Mouse (Mus musculus): Measurements from ENCODE around the gene Ubald1.

Gene Ubald1

GRCm38 (mm10) chr16:4898881-4899280 is 18.8 kb upstream of the Ubald1 start:
- peak; percentile 34 for DNase-seq (ENCODE audit: low spot score)

- DNase-seq (ENCODE audit: low spot score), result no peak
Measured at GRCm38 (mm10) chr16:4897146-4897730, 17.1 kb upstream of the Ubald1 start.

DNA sequence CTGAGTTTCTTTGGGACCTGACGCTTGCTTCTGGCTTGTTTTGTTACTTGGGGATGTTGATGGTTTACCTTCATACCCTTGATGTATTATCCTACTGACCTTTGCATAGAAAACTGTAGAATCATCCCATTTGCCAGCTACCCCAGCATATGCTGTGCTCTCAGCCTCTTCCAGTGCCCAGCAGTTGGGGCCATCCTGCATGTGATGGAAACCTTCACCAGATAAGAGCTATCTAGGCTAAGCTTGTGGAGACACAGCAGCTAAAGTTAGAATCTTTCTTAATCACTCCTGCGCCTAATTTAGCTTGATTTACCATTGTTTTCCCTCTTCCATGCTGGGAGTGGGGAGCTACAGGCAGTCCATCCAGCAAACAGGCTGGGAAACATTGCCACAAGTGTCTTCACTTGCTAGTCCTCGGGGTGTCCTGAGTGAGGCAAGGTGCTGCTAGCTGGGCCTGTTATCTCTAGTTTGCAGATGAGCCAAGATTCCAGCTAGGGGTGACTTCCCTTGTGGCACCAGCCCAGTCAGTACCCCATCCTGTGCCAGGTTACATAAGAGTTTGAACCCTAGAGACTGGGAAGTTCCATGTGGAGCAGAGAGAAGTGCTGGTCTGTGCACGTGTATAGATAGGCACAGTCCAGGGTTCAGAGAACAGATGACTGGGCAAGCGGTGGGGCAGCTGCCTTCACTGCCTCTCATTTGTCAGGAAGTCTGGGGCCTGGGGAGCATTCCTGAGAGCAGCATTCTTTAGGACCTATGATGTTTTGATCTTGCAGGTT is 16.3 kb upstream of the Ubald1 start:
- DNase-seq (ENCODE audit: low spot score), result no peak

DNA sequence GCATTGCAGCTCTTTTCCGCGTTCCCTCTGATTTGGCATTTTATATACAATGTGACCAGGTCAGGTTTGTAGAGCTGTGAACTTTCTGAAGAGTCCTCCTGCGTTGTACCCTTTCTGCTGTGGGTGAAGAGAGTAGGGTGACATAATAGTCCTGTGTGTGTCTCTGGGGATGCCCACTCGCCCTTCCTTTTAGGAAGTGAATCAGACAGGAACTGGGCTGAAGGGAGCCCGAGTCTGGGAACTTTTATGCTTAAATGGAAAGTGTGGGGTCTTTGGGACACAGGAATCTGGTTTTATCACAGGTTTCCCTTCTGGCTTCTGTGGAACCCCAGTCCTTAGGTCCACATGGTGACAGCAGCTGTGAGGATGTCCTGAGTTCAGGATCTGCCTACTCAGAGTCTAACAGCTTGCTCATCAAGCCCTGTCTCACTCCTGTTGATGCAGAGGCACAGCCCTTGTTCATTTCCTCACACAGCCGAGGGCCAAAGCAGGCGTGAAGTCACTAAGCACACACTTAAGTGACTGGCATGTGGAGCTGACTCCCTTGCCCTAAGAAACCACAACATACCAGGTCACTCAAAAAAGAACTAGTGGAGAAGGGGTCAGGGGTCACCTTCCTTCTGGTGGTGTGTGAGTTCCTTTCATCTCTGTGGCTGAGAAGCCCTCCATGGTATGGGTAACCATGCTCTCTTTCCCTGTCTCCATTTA is 14.2 kb upstream of the Ubald1 start:
- no peak for DNase-seq (ENCODE audit: low spot score)

- DNase-seq (ENCODE audit: low spot score), result no peak
Measured at GRCm38 (mm10) chr16:4892171-4892570, 12.1 kb upstream of the Ubald1 start.

- no peak for DNase-seq (ENCODE audit: low spot score)
Measured at GRCm38 (mm10) chr16:4890201-4890709, 10.1 kb upstream of the Ubald1 start.

DNA sequence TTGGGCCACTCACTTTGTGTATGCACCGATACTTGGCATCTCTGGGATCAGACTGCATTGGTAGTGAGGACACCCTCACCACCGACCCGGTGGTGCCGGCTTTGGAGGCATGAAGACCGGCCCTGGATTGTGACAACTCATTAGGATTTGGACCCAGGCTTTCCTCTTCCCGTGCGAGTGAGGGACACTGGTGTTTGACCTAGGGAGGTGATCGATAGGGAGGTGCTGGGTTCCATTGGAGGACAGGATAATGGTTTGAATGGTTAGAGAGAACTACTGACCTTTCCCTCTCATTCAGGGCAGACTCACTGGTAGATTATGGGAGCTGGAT is 6.5 kb upstream of the Ubald1 start:
- no peak for DNase-seq (ENCODE audit: low spot score)

DNA sequence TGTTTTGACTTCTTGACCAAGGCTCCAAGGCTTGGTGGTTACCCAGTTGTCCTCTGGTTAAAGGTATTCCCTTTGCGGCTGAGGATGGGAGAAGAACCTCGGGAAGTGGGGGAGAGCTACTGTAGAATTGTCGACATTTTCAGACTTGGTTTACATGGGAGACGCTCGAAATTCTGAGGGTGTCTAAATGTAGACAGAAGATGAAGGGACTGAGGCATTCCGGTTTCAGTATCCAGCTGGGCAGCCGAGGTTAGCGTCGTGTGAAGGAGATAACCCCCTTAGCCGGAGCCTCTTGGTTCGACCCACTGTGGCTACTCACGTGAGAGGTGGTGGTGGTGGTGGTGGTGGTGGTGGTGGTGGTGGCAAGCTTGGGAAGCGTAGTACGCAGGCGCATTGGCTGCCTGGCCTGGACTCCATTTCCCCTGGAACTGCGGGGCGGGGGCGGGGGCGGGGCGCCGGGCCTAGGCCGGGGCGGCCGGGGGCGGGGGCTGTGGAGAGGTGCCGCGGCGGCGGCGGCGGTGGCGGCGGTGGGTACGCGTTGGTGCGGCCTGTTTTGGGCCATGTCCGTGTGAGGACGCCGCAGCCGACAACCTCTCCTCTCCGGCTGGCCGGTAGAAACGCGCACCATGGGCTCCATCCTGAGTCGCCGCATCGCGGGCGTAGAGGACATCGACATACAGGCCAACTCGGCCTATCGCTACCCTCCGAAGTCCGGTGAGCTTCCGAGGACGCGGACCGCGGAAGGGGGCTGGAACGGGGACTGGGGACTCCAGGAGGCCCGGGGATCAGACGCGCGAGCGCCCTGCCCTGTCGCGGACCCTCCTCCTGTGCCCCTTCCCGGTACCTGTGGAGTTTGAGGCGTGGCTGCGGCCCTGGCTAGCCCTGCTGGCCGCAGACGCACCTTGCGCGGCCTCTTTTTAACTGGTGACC is 5.9 kb upstream of the Ubald1 start, which contains the start of gene Mgrn1:
Gene Mgrn1 (plus strand): TSS at position 490 of the 930 bp plus-strand sequence.
- peak; percentile 55 for DNase-seq (ENCODE audit: low spot score)

DNA sequence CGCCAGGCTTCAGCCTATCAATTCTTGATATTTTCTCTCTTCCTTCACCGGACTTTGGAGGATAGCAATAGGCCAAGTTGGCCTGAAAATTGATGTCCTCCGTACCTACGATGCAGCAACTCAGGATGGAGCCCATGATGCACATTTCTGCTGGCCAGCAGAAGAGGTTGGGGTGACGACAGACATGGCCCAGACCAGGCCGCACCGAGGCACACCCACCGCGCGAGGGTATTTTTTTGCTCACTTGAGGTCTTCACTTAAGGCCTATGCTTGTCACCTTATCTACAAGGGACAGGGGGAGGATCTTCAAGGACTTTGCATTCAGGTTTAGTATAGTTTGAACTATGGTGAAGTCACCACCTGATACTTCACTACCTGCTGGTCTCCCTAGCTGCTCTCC is 4.8 kb upstream of the Ubald1 start:
- no peak for DNase-seq (ENCODE audit: low spot score)

GRCm38 (mm10) chr16:4881400-4882351 is 1.6 kb upstream of the Ubald1 start:
- DNase-seq (ENCODE audit: low spot score), result no peak

GRCm38 (mm10) chr16:4879708-4880124 is 399 bp downstream of the Ubald1 start:
- DNase-seq (ENCODE audit: low spot score), result peak; percentile 80

- peak; percentile 34 for DNase-seq (ENCODE audit: low spot score)
Measured at GRCm38 (mm10) chr16:4879101-4879707, 911 bp downstream of the Ubald1 start.

DNA sequence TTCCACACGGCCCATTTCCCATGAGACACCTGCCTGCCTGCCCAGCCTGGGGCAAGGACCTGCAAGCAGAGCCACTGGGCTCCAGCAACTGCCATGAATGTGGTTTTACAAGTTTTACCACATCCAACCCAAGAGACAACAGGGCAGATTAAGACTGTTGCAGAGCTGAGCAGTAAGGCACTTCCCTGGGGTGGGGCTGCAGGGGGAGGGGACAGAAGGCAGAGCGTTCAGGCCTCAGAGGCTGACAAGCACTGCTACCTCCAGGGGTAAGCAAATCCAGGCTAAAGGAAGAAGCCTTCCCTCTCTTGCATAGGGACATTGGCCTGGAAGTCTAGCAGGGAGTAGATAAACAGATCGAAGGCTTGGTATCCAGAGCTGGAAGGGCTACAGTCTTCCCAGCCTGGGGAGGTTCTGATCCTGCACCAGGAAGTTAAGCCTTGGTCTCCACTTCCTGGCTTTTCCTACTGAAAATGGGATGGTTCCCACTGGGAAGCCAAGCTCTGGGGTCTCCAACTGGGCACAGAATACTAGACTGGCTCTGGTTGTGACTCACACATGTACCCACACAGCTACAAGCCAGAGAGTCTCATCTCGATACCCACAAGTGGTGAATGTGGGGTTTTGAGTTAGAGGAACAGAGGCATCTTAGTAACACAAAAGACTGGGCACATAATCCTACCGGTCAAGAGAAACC is 1.8 kb downstream of the Ubald1 start:
- no peak for DNase-seq (ENCODE audit: low spot score)

GRCm38 (mm10) chr16:4877701-4878100 is 2.4 kb downstream of the Ubald1 start:
- DNase-seq (ENCODE audit: low spot score), result no peak

- DNase-seq (ENCODE audit: low spot score), result no peak
Measured at GRCm38 (mm10) chr16:4877195-4877594, 2.9 kb downstream of the Ubald1 start.

DNA sequence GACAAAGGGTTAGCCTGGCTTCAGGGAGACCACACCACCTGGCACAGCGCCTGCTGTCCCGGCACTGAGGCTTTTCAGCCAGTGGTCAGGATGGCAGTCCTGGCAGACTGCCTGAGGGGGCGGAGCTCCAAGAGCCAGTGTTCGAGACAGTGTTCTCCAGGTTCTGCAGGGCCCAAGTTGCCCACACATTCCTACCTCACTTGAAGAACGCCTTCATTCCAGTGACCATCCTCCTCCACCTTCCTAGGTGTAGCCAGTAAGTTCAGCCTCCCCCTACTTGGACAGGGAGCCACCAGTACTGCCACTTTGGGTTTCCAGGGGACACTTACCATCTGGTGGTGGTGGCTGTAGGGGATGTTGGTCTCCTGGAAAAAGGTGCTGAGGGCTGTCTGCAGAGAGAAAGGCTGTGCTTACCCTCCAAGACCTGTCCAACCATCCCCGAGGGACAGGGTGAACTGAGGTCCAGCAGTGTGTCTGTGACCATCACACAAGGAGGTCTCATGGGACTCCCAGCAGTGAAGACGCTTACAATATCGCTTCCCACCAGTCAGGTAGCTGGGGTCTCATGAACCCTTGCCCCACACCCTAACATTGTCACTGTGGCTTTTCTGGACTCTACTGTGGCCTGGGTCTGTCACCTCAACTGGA is 4.0 kb downstream of the Ubald1 start:
- DNase-seq (ENCODE audit: low spot score), result no peak

GRCm38 (mm10) chr16:4875198-4876032 is 4.7 kb downstream of the Ubald1 start:
- DNase-seq (ENCODE audit: low spot score), result no peak

- DNase-seq (ENCODE audit: low spot score), result no peak
Measured at GRCm38 (mm10) chr16:4871926-4872325, 8.2 kb downstream of the Ubald1 start.

All from spleen, adult 12 weeks (tissue).